Mouse (Mus musculus): ENCODE measurements around the gene Fkrp.

DNA sequence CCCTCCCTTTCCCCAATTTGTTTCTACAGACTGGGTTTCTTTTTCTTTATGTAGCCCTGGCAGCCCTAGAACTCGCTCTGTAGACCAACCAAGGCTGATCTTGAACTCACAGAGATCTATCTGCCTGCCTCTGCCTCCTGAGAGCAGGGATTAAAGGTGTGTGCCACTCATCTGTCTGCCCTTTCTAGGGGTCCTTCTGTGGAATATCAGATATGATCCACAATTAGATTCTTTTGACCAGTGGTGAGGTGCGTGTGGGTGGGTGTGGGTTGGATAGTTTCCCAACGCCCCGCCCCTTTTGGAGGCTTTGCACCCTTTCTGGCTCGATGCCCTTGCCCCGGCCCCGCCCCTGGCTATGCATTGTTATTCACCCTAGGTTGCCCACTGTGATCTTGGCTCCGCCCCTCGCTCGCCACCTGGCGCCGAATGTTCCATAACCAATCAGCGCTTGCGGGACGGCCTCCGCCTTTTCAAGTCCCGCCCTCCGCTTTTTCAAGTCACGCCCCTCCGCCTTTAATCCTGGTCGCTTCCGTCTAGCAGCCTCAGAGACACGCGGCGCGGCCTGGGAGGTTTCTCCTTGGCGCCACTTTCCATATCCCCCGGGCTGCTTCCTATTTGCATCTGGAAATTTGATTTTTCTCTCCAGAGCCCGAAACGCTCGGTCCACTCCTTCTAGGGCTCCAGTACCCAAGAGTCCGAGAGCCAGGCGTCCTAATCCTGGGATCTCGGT, 35.5 kb downstream of the Fkrp start, which contains the start of gene Slc1a5:
- TF ChIP-seq CTCF (IDR thresholded peaks at IDR 0.05; ENCODE audit: low read depth, low read length), result no peak
- peak; percentile 99 for TF ChIP-seq POLR2A (IDR thresholded peaks at IDR 0.05; ENCODE audit: borderline replicate concordance, low read depth, low read length)

Data from bone marrow macrophage, adult 2 months (primary cell).